Mouse (Mus musculus) adrenal gland, adult 18-20 months (tissue): ENCODE measurements around the gene Pcdh15. TPM values are rescaled to one million over a fixed set of nuclear protein-coding genes. Genes with fewer than 3 reads are reported as not detected.
A peak's percentile ranks its signal among the peaks of the same experiment; 100 is the strongest.

ENCODE experiments used
- DNase-seq, 2 experiments: peaks; one replicate each; pipeline ENCODE4 v3.0.0; 2021 to 2022; ENCODE audit warnings: low spot score in 2 of 2
- long read RNA-seq, 2 experiments: library from polyadenylated mRNA; stranded (forward); transcript quantifications; one replicate each; pipeline ENCODE4 v2.0.0; 2021
- total RNA-seq, 2 experiments: library from RNA; stranded (reverse); gene quantifications; 1 replicate in 1 of 2; 2 replicates in 1 of 2; pipeline ENCODE4 v1.2.3; 2021

The Pcdh15 gene
- total RNA-seq, result 1 to 10 TPM; 4.9 to 5.3 TPM
- long read RNA-seq, experiment 1, partial matches to known transcripts, result 0 of 1 reads
- long read RNA-seq, experiment 1, other reads (novel, unspliced or antisense), result 1 of 1 reads
- long read RNA-seq, experiment 2, partial matches to known transcripts, result 2 of 3 reads
- long read RNA-seq, experiment 2, other reads (novel, unspliced or antisense), result 1 of 3 reads

DNA sequence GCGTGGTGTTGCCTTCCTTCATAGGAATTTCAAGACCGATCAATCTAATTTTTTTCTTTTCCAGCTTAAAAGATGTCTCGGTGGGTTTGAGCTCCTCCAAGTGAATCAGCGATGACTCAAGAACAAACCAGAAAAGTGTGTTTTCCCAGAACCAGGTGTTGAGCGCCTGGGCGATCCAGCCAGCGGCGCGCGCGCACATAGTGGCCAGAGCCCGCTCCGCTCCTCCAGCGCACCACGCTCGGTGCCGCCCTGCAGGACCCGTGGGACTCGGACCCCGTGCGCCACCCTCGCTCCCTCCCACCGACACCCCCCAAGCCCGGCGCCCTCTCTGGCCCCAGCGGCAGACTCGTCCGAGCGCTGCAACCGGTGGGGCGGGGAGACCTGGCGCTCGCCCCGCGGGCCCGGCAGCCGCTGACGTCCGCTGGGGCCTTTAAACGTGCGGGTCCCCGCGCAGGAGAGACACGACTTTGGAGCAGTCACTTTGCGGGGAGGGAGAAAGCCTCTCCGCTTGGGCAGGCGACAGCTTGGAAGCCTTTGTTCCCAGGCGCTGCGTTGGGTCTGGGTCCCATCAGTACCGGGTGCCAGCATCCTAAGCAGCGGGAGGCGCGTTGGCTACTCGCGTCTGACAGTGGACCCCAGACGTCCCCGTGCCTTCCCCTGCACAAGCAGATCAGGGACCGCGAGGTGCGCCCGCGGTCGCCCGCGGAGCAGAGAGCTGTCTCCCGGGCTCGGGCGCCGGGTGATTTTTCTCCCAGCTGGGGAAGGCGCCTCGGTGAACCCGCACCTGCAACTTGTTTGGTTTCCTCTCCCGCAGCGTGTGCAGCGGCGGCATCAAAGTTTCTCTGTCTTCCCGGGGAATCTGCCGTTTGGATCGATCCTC lies at the start of gene Pcdh15:
Gene Pcdh15 (plus strand): TSS at position 377 of the 880 bp plus-strand sequence.
- DNase-seq, result no peak

DNA sequence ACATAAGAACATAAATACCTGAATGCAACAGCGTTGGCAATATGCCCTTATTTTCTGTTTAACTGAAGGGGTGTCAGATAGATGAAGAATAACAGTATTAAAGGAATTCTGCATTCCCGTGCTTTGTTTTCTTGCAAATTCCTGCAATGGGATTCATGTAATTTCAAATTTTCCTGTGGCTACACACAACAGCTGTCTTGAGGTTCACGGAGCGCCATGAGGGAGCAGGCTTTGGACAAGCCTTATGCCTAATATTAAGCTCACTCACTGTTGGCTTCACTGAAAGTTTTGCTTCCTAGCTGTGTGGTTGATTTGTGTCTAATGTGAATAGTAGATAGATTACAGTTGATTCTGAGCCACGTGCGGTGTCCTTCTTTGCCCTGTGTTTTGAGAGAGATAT lies 47.1 kb upstream of the Pcdh15 start:
- no peak for DNase-seq

GRCm38 (mm10) chr10:73059726-73060230 lies 39.4 kb upstream of the Pcdh15 start:
- no peak for DNase-seq

GRCm38 (mm10) chr10:73086703-73087102 lies 12.4 kb upstream of the Pcdh15 start:
- DNase-seq, result no peak

GRCm38 (mm10) chr10:73096531-73097135 lies 2.5 kb upstream of the Pcdh15 start:
- no peak for DNase-seq

DNA sequence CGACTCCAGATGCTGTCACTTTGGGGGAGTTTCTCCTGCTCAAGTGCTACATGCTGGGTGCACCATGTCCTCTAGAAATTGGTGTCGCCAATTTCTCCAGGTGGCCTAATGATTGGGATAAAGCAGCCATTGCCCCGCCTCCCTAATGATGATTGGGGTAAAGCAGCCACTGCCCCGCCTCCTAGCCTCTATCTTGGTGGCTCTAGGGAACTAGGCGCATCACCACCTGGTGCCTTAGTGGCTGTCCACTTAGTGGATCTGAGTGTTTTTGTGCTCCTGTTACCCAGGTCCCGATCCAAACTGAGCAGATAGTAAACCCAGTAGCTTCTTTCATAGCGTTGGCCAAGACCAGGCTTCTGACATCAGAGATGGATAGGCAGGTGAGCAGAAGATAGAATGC lies 2.0 kb upstream of the Pcdh15 start:
- no peak for DNase-seq

- peak; percentile 48 to 50 for DNase-seq
Observed at GRCm38 (mm10) chr10:73097979-73098378, 1.2 kb upstream of the Pcdh15 start.

- DNase-seq, result no peak
Observed at GRCm38 (mm10) chr10:73099846-73100241, 702 bp downstream of the Pcdh15 start.

GRCm38 (mm10) chr10:73103383-73103994 lies 4.3 kb downstream of the Pcdh15 start:
- DNase-seq, result no peak

- peak; percentile 25 to 42 for DNase-seq
Observed at GRCm38 (mm10) chr10:73105893-73106292, 6.8 kb downstream of the Pcdh15 start.

GRCm38 (mm10) chr10:73137985-73138384 lies 38.8 kb downstream of the Pcdh15 start:
- no peak for DNase-seq

GRCm38 (mm10) chr10:73147543-73147942 lies 48.4 kb downstream of the Pcdh15 start:
- no peak for DNase-seq

DNA sequence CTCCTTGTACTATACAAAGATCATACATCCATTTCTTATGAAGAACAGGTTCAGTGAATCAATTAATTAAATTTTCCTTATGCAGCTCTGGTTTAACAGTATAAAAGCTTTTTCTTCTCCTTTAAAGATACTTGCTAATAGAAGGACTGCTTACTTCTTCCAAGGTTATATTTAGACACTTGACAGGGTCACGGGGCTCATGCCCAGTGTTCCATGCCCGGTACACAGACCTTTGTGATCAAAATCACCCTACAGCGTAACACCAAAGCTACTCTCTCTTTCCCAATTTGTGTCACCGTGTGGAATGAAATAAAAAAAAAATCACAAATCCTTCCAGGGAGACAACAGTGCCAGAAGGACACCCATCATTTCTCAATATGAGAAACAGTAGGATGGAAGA lies 48.8 kb downstream of the Pcdh15 start:
- no peak for DNase-seq

DNA sequence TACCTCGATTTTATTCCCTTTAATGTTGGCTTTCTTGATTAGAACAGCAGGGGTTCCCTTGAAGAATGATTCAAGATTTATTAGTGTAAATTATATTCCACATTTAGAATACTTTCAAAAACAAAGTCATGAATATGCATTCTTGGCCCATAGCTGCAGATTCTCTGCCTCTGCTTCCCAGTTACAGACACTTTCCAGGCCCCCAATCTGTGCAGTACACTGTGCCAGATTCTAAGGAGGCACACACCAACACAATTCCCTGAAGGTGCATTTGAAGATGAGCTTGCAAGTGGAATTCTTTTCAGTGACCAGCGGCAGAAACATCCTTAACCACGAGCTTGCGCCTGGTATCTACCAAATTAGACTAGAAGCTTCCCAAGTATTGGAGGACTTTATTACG lies 55.4 kb downstream of the Pcdh15 start:
- no peak for DNase-seq

DNA sequence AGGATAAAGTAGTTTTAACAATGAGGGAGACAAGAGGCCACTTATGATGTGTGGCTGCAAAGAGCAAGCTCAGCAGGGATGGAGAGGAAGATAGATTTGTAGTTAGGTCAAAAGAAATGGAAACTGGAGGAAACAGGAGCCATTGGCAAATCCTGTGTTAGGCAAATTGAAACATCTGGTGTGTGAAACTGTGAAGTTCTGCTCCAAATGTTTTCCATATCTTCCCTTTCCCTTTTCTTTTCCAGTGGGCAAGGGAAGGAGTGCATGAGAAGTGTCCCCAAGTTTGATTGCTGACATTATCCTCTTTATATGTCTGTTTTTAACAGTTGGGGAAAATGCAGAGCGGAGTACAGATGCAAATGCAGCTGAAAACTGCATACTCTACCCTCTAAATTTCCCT lies 62.6 kb downstream of the Pcdh15 start:
- DNase-seq, result no peak

DNA sequence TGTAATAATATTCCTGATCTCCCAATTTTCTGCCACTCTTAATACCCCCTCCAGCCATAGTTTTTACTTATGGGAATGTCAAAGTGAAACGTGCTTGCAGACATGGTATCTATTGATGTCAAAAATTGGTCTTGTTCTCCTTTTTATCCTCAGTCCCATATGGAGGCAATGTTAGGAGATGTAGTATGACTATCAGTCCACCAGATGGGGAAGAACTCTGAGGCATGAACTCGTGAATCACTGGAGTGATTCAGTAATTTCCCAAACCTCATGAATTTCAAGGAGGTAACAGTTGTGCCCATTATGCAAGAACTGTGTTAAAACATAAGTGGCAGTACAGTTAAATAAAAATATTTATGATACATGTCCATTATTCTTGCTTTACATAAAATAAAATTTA lies 116.9 kb downstream of the Pcdh15 start:
- DNase-seq, result no peak

DNA sequence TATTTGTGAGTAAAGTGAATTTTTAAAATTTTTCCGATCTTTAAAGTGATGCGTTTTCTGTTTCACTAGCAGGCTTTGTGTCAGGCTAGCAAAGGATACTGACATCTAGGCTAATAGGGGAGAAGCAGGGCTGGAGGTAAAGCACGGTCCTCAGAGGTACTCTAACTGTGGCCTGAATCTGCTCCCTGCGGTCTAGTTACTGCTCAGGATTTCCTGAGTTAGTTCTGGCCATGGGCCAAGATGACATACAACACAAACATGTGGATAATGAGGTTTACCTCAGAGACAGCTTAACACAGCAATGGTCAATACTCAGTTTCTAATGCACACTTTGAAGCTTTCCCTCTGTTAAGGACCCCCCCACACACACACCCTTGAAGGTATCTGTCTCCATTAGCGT lies 143.2 kb downstream of the Pcdh15 start:
- no peak for DNase-seq

DNA sequence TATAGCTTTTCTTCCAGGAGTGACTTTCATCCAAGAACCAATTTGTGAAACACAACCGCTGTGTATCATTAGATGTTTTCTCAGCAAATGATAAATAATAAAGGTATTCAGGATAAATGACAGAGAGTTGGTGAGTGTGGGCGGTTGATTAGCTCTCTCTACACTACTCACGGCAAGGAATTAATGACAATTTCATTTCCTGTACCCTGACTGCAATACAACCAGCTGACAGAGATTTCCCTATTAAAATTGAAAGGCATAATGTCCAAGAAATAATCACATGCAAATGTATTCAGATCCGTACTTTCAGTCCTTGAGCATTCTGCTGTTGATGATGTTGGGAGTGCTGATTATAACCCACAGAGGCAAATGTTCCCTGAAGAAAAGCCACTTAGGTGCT lies 181.3 kb downstream of the Pcdh15 start:
- no peak for DNase-seq

- DNase-seq, result no peak
Observed at GRCm38 (mm10) chr10:73296456-73296855, 197.3 kb downstream of the Pcdh15 start.

DNA sequence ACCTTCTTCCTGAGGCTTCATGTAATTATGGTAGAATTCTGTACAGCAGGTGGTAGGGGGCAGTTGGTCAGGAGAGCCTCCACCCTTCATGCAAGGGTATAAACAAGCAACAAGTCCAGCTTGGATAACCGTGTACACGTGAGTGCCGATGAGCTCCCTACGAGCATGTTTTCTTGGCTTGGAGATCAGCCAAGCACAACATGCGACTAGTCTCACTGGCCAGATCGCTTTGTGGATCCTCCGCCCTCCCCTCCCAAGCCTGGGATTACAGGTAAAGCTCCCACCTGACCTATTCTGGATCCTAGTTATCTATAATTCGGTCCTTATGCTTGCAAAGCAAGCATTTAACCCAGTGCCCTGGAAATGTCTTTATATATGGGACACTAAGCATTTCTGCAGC lies 202.8 kb downstream of the Pcdh15 start:
- DNase-seq, result no peak

GRCm38 (mm10) chr10:73306677-73307076 lies 207.5 kb downstream of the Pcdh15 start:
- no peak for DNase-seq

GRCm38 (mm10) chr10:73326861-73327260 lies 227.7 kb downstream of the Pcdh15 start:
- no peak for DNase-seq
